Mouse (Mus musculus) gonadal fat pad, adult 2 months (tissue): ENCODE results near the gene Abcb1b. TPM values are rescaled to one million over a fixed set of nuclear protein-coding genes. Genes with fewer than 3 reads are reported as not detected.

Experiments
- polyA plus RNA-seq: library from polyadenylated mRNA; depleted of rRNA; stranded (reverse); fragments of >200 nt; gene quantifications from 2 replicates; pipeline ENCODE4 v1.2.3, GENCODE M21; 2012; rRNA removed

Gene Abcb1b
- polyA plus RNA-seq, 1 experiment: 2.6 TPM

Other genes starting within 250 kb of the Abcb1b start
- gene Rundc3b, start 175.2 kb upstream of the Abcb1b start, polyA plus RNA-seq: 0.30 and 0.32 TPM in 2 replicates
- gene Abcb1a, start 138.1 kb upstream of the Abcb1b start, polyA plus RNA-seq: 5.2 and 5.8 TPM in 2 replicates
- 0.15 and 0.24 TPM in 2 replicates for gene Abcb4, start 95.6 kb downstream of the Abcb1b start, polyA plus RNA-seq
- 22.1 and 22.9 TPM in 2 replicates for gene Crot, start 199.2 kb downstream of the Abcb1b start, polyA plus RNA-seq